Mouse (Mus musculus) kidney, postnatal 25 days (tissue): ENCODE measurements around the gene Mysm1.

Experiments used
- DNase-seq, 2 experiments: peaks; one replicate each; pipeline ENCODE4 v3.0.0; 2021; ENCODE audit warnings: mixed read lengths in 2 of 2

The Mysm1 gene

GRCm38 (mm10) chr4:94941221-94941855, 37.6 kb downstream of the Mysm1 start:
- DNase-seq: peak; percentile 67 to 83

GRCm38 (mm10) chr4:94928743-94929142, 50.2 kb downstream of the Mysm1 start, which contains the start of gene Eqtn:
Gene Eqtn, minus strand, starts transcription at chr4:94928843.
- no peak for DNase-seq

GRCm38 (mm10) chr4:94901780-94902179, 77.1 kb downstream of the Mysm1 start:
- no peak for DNase-seq

GRCm38 (mm10) chr4:94900744-94901143, 78.2 kb downstream of the Mysm1 start:
- DNase-seq: peak in 1 of 2 experiments; percentile 25
